Mouse (Mus musculus) CH12.LX (cell line): ENCODE measurements around the gene Rest. TPM values are rescaled to one million over a fixed set of nuclear protein-coding genes. Genes with fewer than 3 reads are reported as not detected.

ENCODE experiments used
- DNase-seq: peaks from one replicate; pipeline ENCODE4 v3.0.0-alpha.2; 2013; ENCODE audit errors: extremely low read depth
- H3K27ac ChIP-seq: 2 replicates; pipeline ENCODE4 v1.5.1; 2012; ENCODE audit warnings: low read depth, mild to moderate bottlenecking, control low read depth, moderate library complexity; ENCODE audit not compliant: insufficient read depth
- H3K27me3 ChIP-seq: replicated peaks from 2 replicates; pipeline ENCODE3; 2012; ENCODE audit warnings: inconsistent platforms
- H3K36me3 ChIP-seq, 2 experiments: replicated peaks in 1 of 2; 2 replicates each; pipeline versions ENCODE3 to v1.6.1; 2012; ENCODE audit warnings: inconsistent platforms in 1 of 2, low read length in 1 of 2, mild to moderate bottlenecking in 1 of 2, mixed read lengths in 1 of 2, moderate library complexity in 1 of 2; ENCODE audit not compliant: control insufficient read depth in 1 of 2, insufficient read depth in 1 of 2
- H3K4me1 ChIP-seq, 2 experiments: 2 replicates each; pipeline ENCODE4 v1.6.1; 2012; ENCODE audit warnings: inconsistent platforms in 1 of 2, moderate library complexity in 1 of 2; ENCODE audit not compliant: insufficient read depth in 2 of 2, control insufficient read depth in 1 of 2
- H3K4me2 ChIP-seq: 2 replicates; pipeline ENCODE4 v1.6.1; 2012; ENCODE audit warnings: low read depth, mild to moderate bottlenecking, control low read depth; ENCODE audit not compliant: poor library complexity, insufficient read depth, severe bottlenecking
- H3K4me3 ChIP-seq, 3 experiments: fragments of 150-350 bp in 1 of 3; sonication (generic) in 1 of 3; replicated peaks in 1 of 3; 2 replicates each; pipeline versions ENCODE3 to v1.5.1; 2011 to 2012; ENCODE audit warnings: low read depth in 2 of 3, low read length in 2 of 3, mild to moderate bottlenecking in 2 of 3, moderate library complexity in 2 of 3, control low read depth in 1 of 3, improper control_type of control experiment in 1 of 3, inconsistent platforms in 1 of 3, mixed read lengths in 1 of 3; ENCODE audit not compliant: poor library complexity in 1 of 3
- H3K79me2 ChIP-seq: replicated peaks from 2 replicates; pipeline ENCODE4 v1.6.1; 2012; ENCODE audit warnings: mild to moderate bottlenecking, moderate library complexity; ENCODE audit not compliant: control insufficient read depth, poor library complexity, insufficient read depth, severe bottlenecking; ENCODE audit errors: extremely low read depth
- H3K9ac ChIP-seq: 2 replicates; pipeline ENCODE4 v1.6.1; 2012; ENCODE audit warnings: low read depth, mild to moderate bottlenecking, control low read depth, moderate library complexity; ENCODE audit not compliant: insufficient read depth
- H3K9me3 ChIP-seq: replicated peaks from 2 replicates; pipeline ENCODE3; 2012; ENCODE audit warnings: low read length, inconsistent platforms, mixed read lengths
- BHLHE40 ChIP-seq: IDR thresholded peaks from 2 replicates; pipeline ENCODE4 v1.6.1; 2011; ENCODE audit warnings: mild to moderate bottlenecking, low read depth, low read length, improper control_type of control experiment
- CTCF ChIP-seq, 2 experiments: IDR thresholded peaks in 1 of 2; conservative IDR thresholded peaks in 1 of 2; 2 replicates each; pipeline ENCODE4 v1.5.1; 2011 to 2012; ENCODE audit warnings: low read depth in 2 of 2, low read length in 2 of 2, improper control_type of control experiment in 1 of 2, inconsistent platforms in 1 of 2, mild to moderate bottlenecking in 1 of 2, moderate library complexity in 1 of 2
- ELF1 ChIP-seq: IDR thresholded peaks from 2 replicates; pipeline ENCODE4 v1.6.1; 2014; ENCODE audit warnings: low read depth, mild to moderate bottlenecking, inconsistent platforms, low read length, improper control_type of control experiment
- EP300 ChIP-seq: IDR thresholded peaks from 2 replicates; pipeline ENCODE4 v1.6.1; 2011; ENCODE audit warnings: low read length, improper control_type of control experiment
- GABPA ChIP-seq: IDR thresholded peaks from 2 replicates; pipeline ENCODE4 v1.6.1; 2012; ENCODE audit warnings: low read depth, low read length, improper control_type of control experiment, inconsistent platforms; ENCODE audit not compliant: insufficient replicate concordance
- JUN ChIP-seq: IDR thresholded peaks from 2 replicates; pipeline ENCODE4 v1.6.1; 2011; ENCODE audit warnings: low read depth, mild to moderate bottlenecking, low read length, improper control_type of control experiment, moderate library complexity; ENCODE audit not compliant: insufficient read depth
- MEF2A ChIP-seq: IDR thresholded peaks from 2 replicates; pipeline ENCODE4 v1.6.1; 2014; ENCODE audit warnings: low read depth, mild to moderate bottlenecking, inconsistent platforms, low read length, improper control_type of control experiment, borderline replicate concordance
- MXI1 ChIP-seq: IDR thresholded peaks from 2 replicates; pipeline ENCODE4 v1.6.1; 2011; ENCODE audit warnings: mild to moderate bottlenecking, low read depth, low read length, improper control_type of control experiment
- MYC ChIP-seq: IDR thresholded peaks from 2 replicates; pipeline ENCODE4 v1.6.1; 2011; ENCODE audit warnings: low read depth, mild to moderate bottlenecking, improper control_type of control experiment, low read length
- POLR2AphosphoS2 ChIP-seq: IDR thresholded peaks from 2 replicates; pipeline ENCODE4 v1.6.1; 2011; ENCODE audit warnings: low read depth, low read length, improper control_type of control experiment
- RCOR1 ChIP-seq: conservative IDR thresholded peaks from 2 replicates; pipeline ENCODE4 v1.6.1; 2012; ENCODE audit warnings: low read depth, mild to moderate bottlenecking, inconsistent platforms, low read length, improper control_type of control experiment
- SIN3A ChIP-seq: IDR thresholded peaks from 2 replicates; pipeline ENCODE4 v1.6.1; 2012; ENCODE audit warnings: low read length, improper control_type of control experiment, inconsistent platforms
- SMC3 ChIP-seq: IDR thresholded peaks from 2 replicates; pipeline ENCODE4 v1.6.1; 2011; ENCODE audit warnings: low read depth, low read length, improper control_type of control experiment
- TCF12 ChIP-seq: IDR thresholded peaks from 2 replicates; pipeline ENCODE4 v1.6.1; 2014; ENCODE audit warnings: low read depth, mild to moderate bottlenecking, inconsistent platforms, low read length, improper control_type of control experiment
- UBTF ChIP-seq: IDR thresholded peaks from 2 replicates; pipeline ENCODE4 v1.6.1; 2012; ENCODE audit warnings: low read depth, mild to moderate bottlenecking, inconsistent platforms, low read length, improper control_type of control experiment, moderate library complexity
- USF1 ChIP-seq: IDR thresholded peaks from 2 replicates; pipeline ENCODE4 v1.6.1; 2014; ENCODE audit warnings: low read depth, mild to moderate bottlenecking, inconsistent platforms, low read length, improper control_type of control experiment
- USF2 ChIP-seq: conservative IDR thresholded peaks from 2 replicates; pipeline ENCODE4 v1.6.1; 2011; ENCODE audit warnings: low read depth, low read length, improper control_type of control experiment
- ZC3H11A ChIP-seq: IDR thresholded peaks from 2 replicates; pipeline ENCODE4 v1.6.1; 2012; ENCODE audit warnings: low read depth, mild to moderate bottlenecking, inconsistent platforms, low read length, improper control_type of control experiment
- ZKSCAN1 ChIP-seq: IDR thresholded peaks from 2 replicates; pipeline ENCODE4 v1.6.1; 2012; ENCODE audit warnings: low read depth, inconsistent platforms, low read length, improper control_type of control experiment, borderline replicate concordance
- ZNF384 ChIP-seq: IDR thresholded peaks from 2 replicates; pipeline ENCODE4 v1.6.1; 2012; ENCODE audit warnings: low read depth, low read length, improper control_type of control experiment, inconsistent platforms
- dilution Hi-C: fragments of 300-500 bp; cut with MboI; formaldehyde crosslinking; loops from 2 replicates; pipeline ENCODE4 v1.14.3; 2020; ENCODE audit warnings: low sequenced_read_pairs; ENCODE audit not compliant: extremely low pct_unique_long_range_greater_than_20kb, extremely low pct_ligation_motif_present
- in situ Hi-C: fragments of 300-500 bp; cut with MboI; formaldehyde crosslinking; loops from 3 replicates; pipeline ENCODE4 v1.14.3; 2019; ENCODE audit warnings: low sequenced_read_pairs, low pct_ligation_motif_present, low pct_unique_long_range_greater_than_20kb, mixed read lengths
- polyA plus RNA-seq: library from polyadenylated mRNA; unstranded; fragments of >175 nt; gene quantifications from 2 replicates; pipeline ENCODE4 v1.2.1, GENCODE M21; 2012; ENCODE audit warnings: low read depth; ENCODE audit not compliant: insufficient read length
- total RNA-seq, 2 experiments: library from RNA; depleted of rRNA; stranded (reverse); fragments of 300-350 nt in 1 of 2; fragments of >200 nt in 1 of 2; gene quantifications; 2 replicates each; pipeline ENCODE4 v1.2.3; 2012 to 2014

The Rest gene
- total and polyA plus RNA-seq, 3 experiments = 7.8 to 16.8 (median 15.9) TPM

GRCm38 (mm10) chr5:77267441-77267840 is 2.1 kb downstream of the Rest start:
- Histone ChIP-seq H3K36me3 (peaks cover 28 to 42% of the 10 kb centered on the region in 2 experiments), H3K79me2 (peaks cover 56% of the 10 kb centered on the region), H3K27ac (no peak overlapping the region), H3K27me3 (no peaks in the 10 kb centered on the region), H3K4me3 (peak overlapping the region in 2 of 3 experiments; percentile 68 to 71), H3K4me1 (peaks cover 3 to 43% of the 10 kb centered on the region in 2 experiments), H3K9ac (peak overlapping the region; percentile 79), H3K4me2 (peak overlapping the region; percentile 71), H3K9me3 (peaks cover 18% of the 10 kb centered on the region)
- in situ Hi-C loops (no loop called here), dilution Hi-C loops (no loop called here)
- TF ChIP-seq ZNF384 (peak; percentile 68; the same call in 1 of the 2 replicates), USF2 (no peak)
- DNase-seq = no peak

GRCm38 (mm10) chr5:77267957-77268624 is 2.8 kb downstream of the Rest start:
- Histone ChIP-seq H3K27ac (no peak overlapping the region), H3K4me2 (peak overlapping the region; percentile 71), H3K4me1 (peaks cover 3 to 48% of the 10 kb centered on the region in 2 experiments), H3K9ac (no peak overlapping the region; the same call in 1 of the 2 replicates), H3K36me3 (peaks cover 28 to 42% of the 10 kb centered on the region in 2 experiments), H3K9me3 (peaks cover 18% of the 10 kb centered on the region), H3K27me3 (no peaks in the 10 kb centered on the region), H3K79me2 (peaks cover 62% of the 10 kb centered on the region), H3K4me3 (peak overlapping the region in 2 of 3 experiments; percentile 3 to 18)
- TF ChIP-seq POLR2AphosphoS2 (no peak), SIN3A (no peak), MXI1 (no peak), ZC3H11A (no peak), GABPA (no peak), RCOR1 (no peak), MEF2A (no peak), USF2 (no peak)
- in situ Hi-C loops = no loop called here
- no peak for DNase-seq
- dilution Hi-C loops = no loop called here

- TF ChIP-seq ZKSCAN1 (no peak), POLR2AphosphoS2 (no peak), MYC (no peak), CTCF (conservative IDR thresholded peaks at IDR 0.05 in 1 of 2, IDR thresholded peaks at IDR 0.05 in 1 of 2; ENCODE audit: low read depth in 2 of 2, low read length in 2 of 2) (peak; percentile 33 to 47; a peak in 3 of 4 replicates), ELF1 (no peak), BHLHE40 (no peak), USF2 (no peak), TCF12 (no peak), JUN (no peak), EP300 (no peak), RCOR1 (no peak), UBTF (no peak), MEF2A (no peak), SMC3 (0 out of 2 replicates have a peak, but pooled peaks have one; percentile 7), USF1 (no peak)
- TF ChIP-seq, all 38 proteins: peak for 2
- peaks cover 15% of the 10 kb centered on the region for H3K9me3 ChIP-seq
- peaks cover 35 to 52% of the 10 kb centered on the region in 2 experiments for H3K36me3 ChIP-seq
- H3K27me3 ChIP-seq = no peaks in the 10 kb centered on the region
- dilution Hi-C loops = no loop called here
- no peak overlapping the region for H3K9ac ChIP-seq
- in situ Hi-C loops = no loop called here
- H3K27ac ChIP-seq = no peak overlapping the region
- peaks cover 75% of the 10 kb centered on the region for H3K79me2 ChIP-seq
- H3K4me2 ChIP-seq = 0 out of 2 replicates have a peak overlapping the region, but pooled peaks have one; percentile 45
- DNase-seq = no peak
- H3K4me3 ChIP-seq = no peak overlapping the region
- peaks cover 7 to 61% of the 10 kb centered on the region in 2 experiments for H3K4me1 ChIP-seq
These were observed 4.1 kb downstream of the Rest start for GRCm38 (mm10) chr5:77269399-77269798.
